Mouse (Mus musculus): Measurements from ENCODE around the gene Rb1.
A peak's percentile ranks its signal among the peaks of the same experiment; 100 is the strongest.

Rb1 gene

DNA sequence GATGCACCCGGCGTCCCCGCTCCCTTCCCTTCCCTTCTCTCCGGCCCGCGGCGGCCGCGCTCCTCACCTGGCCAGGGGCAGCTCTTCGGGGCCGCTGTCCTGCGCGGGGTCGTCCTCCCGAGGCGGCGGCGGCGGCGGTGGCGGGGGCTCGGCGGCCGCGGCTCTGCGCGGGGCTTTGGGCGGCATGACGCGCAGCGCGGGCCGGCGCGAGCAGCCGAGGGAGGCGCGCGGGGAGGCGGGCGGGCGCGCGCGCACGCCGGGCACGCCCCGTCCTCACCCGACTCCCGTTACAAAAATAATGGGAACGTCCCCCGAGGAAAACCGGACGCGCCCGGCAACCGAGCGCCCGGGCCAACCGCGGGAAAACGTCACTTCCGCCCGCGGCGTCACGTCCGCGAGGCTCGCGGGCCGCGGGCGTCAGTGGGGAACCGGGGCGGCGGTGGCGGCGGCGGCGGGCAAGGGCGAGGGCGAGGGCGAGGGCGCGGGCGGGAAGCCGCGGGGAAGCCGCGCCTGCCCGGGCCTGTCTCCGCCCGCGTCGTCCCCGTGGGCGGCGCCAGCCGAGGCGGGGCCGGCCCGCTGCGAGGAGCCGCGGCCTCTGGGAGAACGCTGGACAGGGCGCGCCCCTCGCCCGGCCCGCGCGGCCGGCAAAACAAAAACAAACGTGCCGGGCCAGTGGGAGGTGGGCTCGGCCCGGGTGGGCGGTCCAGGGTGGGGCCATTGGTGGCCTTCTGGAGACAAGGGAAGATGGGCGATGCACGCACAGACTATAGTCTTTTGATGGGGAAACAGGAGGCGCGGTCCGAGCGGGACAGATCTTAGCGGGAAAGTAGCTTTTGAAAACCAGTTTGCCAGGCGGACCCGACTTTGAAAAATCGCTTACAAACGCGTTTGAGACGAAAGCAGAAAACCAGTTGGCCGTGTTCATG, at the start of gene Rb1:
Gene Rb1 (minus strand): TSS at position 367 of the 926 bp plus-strand sequence.
- peak; percentile 82 for DNase-seq

DNA sequence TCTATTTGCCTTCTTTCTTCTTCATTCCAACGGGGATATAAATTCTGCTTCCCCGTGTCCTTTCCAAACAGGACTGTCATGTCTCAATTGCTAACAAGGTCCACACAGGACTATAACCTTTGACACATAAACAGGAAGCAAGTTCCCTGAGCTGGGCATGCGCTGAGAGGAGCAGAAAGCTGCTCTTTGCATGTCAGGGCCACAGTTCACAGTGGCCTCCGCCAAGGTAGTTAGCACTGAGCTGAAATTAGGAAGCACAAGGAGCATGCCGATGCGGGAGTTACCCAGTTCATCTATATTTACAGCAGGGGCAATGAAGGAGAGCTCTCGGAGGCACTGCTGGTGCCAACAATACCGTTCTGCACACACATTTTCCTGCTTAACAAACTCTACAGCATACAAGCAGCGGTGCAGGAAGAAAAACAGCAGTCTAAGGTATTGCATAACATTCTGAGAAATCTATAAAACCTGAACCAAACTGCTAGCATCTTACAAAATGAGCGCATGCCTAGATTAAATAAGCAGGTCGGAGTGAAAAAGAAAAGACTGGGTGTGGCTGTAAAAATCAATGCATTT, 48.8 kb upstream of the Rb1 start:
- no peak for DNase-seq

DNA sequence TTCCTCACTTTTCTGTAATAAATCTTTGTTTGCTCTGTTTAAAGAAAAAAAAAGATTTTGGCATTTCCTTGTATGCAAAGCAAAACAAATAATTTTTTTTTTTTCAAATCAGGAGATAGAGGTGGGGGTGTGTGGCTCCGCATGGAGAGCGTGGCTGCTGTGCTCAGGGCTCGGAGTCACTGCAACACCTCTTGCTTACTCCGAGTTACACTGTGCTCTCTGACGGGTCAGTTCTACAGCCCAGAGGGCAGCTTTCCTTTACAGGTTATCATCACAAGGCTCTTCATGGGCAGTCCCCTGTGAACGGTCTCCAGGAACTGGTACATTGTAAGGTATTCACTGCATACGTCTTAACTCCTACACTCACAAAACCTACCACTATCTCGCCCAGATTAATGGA, 48.0 kb upstream of the Rb1 start:
- DNase-seq = no peak

DNA sequence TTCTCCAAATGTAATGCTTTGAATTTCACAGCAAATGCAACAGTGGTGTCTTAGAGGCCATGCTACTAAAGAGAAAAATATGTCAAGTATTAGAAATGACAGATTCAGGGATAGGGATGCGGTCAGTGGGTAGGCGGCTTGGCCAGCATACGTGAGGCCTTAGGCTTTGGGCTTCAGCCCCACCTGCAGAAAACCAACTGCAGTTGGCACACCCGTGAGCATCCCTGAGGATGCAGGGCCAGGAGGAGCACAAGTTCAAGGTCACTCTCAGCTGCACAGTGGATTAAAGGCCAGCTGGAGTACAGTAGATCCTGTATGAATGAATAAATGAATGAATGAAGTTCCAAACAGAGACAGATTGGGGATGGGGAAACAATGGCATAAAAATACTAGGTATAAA, 47.4 kb upstream of the Rb1 start:
- no peak for DNase-seq

DNA sequence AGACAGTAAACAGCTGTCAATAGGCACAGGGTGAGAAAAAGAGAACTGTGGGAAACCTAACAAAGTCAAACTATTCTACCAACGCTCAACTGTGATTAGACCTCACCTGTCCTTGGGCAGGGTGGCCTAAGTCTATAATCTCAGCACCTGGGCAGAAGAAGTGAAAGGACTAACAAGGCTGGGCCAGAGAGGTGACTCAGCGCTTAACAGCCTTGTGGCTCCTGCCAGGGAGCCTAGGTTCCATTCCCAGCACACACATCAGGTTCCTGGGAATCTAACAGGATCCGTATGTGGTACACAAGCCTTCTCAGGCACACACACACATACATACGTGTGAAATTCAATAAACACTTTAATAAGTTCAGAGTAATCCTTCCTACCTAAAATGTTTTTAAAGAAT, 46.0 kb upstream of the Rb1 start:
- no peak for DNase-seq

DNA sequence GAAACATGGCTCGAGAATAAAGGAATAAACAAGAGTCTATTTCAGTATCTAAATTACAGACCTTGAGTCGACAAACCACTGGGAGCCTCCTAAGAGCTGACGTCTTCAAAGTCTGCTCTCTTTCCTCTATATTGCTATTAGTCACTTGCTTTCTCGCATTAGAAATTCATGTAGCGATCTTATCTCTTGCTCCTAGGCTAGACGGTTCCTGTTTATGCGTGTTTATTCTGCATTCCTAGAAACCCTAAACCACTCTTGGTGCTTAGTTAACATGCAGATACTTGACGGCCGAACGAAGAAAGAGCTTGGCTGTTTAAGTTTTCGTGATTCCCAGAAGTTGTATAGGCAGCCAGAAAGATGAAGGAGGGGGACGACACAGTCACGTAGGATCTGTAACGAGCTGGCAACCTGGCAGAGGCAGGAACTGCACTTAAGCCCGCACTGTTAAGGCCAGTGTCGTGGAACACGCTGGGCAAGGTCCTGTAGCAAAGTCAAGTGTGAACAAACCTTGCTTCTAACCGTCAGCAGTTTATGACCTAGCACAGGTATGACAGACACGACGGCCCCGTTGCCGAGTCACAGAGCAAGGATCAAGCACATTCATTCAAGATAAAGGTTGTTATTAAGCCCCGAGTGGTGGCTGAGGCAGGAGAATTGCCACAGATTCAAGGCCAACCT, 45.2 kb upstream of the Rb1 start:
- no peak for DNase-seq

DNA sequence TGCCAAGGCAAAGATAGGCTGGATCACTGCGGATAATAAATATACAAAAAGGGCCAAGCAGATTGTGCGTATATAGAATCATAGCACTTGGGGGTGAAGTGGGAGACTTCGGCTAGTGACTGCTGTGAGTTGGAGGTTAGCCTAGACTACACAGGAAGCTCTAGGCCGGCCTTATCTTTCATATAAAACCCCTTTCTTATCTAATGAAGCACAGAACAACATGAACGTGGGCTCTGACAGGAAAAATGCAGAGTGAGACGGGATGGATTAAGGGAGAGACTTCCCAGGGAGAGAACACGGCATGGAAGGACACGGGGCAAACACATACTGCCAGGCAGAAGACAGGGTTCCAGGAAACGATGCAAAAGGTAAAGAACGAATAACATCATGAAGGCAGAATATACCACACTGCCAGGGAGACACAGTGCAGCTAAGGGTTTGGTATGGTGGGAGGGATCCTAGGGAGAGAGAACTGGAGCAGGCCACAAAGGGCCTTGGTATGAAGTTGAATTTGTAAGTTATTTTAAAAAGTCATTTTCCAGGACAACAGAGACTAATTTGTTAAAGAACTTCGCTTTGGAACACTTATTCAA, 44.6 kb upstream of the Rb1 start:
- no peak for DNase-seq

DNA sequence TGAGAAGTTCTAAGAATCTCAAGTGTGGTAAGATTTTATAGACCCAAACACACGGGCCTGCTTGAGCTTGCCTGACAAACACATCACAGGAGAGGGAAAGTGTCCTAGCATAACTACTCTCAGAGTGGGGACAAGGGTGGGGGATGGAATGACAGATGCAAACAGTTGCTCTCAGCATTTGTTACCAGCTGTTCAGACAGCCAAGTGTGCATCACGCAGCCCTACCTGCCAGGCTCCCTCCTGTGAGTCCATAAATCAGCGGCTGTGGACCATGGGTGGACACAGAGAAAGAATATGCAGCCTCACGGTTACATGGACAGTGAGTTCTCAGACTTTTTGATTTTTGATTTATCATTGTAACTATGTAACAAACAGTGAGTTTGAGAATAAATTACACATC, 44.0 kb upstream of the Rb1 start:
- DNase-seq = no peak

DNA sequence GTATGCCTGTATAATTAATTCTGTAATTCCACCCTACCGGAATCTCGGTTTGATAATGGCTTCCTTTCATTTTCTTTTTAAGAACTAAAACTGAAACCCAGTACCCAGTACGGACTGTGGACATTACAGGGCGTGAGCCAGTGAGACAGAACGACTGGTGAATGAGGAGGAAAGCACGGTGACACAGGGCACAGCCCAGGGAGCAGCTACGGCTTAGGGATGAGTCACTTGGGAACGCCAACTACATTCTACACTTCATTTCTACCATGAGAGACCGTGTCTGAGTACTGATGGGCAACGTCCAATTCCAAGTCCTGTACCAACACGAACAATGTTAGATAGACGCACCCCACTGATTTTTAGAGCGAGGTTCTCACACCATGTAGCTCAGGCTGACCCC, 43.3 kb upstream of the Rb1 start:
- DNase-seq = no peak

DNA sequence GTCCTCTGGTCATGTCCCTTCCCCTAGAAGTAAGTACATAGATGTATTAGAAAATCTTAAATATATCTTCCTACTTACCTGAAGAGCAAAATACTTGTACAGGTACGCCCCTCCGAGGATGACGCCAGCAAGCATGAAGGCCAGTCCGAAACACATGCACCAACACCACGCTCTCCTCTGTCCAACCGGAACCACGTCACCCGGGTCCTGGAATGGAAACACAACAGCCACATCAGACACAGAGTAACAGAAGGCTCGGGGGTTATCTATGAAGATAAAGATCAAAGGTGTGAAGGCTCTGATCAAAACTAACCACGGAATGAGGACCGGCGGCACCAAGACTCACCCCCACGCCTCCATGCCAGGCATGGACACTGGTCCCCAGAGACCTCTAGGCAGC, 42.6 kb upstream of the Rb1 start:
- DNase-seq = no peak

DNA sequence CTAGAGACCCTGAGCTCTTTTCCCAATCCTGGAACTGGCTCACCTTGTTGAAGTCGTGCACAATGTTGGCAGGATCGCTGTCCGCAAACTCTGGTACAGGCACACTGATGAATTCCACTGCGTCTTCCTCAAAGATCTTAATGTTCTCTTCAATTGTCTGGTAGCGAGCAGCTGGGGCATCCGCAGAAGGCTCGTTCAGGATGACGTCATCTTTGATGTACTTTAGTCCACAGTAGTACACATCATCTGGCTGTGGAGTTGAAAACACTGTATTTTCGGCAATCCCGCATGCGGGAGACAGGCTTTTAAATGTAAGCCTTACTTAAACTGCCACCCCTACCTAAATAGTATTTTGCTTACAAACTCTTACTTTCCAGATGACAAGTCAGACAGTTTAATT, 40.7 kb upstream of the Rb1 start:
- DNase-seq = no peak

DNA sequence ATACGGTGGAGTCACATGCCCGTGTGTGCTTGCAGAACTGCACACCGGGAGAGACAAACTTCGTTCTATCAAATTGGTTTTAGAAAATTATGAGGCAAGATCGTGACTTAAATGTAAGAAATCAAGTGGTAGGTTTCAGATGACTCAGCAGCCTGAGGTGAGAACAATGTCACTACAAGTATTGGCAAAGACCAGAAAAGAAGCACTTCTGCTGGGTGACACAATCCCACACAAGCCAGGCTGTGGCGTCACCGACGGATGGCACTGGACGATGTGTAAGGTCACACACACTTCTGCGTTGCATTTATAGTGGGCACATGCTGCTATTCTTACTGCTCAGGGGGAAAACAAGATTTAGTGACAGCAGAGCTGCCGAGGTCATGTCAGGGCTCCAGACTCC, 38.2 kb upstream of the Rb1 start:
- no peak for DNase-seq

DNA sequence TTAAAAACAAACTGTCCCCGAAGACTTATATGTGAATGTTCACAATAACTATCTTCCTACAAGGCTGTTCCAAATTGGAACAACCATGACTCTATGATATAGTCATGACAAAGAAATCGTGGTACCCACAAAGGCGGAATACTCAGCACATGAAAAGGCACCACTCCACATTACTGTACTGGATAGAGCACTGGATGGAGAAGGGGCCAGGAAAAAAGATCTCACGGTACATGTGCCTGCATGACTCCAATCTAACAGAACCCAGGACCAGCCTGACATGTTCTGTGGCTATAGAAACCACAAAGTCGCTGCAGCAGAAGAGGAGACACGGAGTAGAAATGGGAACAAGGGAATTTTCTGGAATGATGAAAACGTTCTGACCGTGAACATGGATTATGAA, 29.1 kb upstream of the Rb1 start:
- no peak for DNase-seq

DNA sequence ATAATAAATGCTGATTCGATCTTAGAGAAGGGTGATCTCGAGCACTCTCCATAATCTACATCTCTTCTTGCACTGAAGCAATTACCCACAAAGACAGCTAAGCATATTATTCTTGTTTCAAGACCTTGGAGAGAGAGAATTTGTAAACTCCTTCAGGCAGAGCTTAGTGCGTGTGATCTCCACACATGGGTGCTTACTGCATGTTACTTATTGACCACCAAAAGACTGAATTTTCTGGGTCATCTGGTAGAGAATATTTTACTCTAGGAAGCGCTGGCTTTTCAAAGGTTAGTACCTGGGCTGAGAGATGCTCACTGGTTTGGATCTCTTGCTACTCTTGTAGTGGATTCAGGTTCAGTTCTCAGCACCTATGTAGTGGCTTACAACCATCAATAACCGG, 25.5 kb upstream of the Rb1 start:
- no peak for DNase-seq

DNA sequence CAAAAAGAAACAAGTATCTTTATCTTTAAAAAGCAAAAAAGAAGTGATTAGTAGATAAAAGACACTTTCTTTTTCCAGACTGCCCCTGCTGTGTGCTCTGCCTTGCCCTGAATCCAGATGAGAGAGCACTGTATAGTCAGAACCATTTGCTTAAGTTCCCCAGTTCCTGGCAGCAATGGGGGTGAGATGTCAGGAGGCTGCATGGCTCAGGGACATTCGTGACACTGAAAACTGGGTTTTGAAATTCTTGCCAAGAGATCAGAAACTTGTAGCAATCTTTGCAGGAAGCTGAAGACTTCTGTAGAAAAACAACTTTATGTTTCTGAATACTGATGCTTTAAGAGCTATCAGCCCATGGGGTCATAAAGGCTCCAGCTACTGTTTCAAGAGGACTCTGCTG, 24.4 kb upstream of the Rb1 start:
- no peak for DNase-seq

DNA sequence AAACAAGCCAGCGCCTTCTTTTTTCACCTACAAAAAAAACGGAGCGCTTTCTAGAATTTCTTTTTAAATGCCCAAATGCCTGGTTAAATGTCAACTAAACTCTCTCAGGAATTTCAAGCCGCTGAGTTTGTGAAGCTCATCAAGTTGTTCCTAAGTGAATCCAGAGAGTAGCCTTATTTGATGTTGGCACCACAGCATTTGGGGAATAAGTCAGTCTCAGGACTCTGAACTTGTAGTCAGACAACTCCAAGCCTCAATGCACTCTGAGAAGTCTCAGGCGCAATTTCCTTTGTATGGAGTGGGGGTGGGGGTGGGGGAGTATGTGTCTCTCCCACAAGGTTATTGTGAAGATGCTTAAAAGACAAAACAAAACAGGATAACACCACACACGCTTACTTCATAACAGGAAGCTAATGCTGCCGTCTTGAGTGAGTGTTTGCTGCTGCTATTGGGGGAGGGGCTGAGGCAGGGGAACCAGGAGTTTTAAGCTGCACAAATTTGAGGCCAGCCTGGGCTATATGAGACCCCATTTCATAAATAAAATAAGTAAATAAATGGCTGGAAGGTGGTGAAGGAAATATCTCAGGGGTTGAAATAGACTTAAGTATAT, 23.5 kb upstream of the Rb1 start:
- DNase-seq = no peak

DNA sequence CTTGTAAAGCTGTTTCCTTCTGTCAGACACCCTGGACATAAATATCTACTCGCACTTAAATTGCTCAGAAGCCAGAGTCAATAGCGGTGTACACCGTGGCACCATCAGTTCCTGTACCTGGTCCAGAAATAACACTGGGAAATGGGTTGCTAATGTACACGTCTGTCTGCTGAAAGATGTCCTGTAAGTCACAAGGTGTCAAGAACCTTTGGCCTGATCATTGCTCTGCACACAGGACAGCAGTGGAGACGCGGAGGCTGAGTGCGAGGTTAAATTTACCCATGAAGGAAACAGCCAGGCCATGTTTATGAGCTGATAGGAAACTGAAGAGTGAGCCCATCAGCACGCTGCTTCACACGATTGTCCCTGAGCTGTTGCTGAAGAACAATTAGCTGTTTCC, 21.7 kb upstream of the Rb1 start:
- no peak for DNase-seq

DNA sequence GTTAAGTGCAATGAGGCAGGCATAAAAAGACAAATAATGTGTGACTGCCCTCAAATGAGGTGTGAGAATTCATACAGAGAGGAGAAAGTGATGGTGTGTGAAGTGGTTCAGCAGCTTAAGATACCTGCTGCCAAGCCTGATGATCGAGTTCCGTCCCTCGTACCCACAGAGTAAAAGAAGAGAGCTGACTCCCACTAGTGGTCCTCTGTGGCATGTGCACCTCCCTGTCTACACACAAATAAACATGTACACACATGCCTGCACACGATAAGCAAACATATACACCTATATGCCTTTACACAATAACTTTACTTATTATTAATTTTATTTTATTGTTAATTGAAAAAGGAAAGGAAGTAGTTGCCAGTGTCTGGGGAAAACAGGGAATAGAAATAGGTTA, 20.0 kb upstream of the Rb1 start:
- DNase-seq = no peak

DNA sequence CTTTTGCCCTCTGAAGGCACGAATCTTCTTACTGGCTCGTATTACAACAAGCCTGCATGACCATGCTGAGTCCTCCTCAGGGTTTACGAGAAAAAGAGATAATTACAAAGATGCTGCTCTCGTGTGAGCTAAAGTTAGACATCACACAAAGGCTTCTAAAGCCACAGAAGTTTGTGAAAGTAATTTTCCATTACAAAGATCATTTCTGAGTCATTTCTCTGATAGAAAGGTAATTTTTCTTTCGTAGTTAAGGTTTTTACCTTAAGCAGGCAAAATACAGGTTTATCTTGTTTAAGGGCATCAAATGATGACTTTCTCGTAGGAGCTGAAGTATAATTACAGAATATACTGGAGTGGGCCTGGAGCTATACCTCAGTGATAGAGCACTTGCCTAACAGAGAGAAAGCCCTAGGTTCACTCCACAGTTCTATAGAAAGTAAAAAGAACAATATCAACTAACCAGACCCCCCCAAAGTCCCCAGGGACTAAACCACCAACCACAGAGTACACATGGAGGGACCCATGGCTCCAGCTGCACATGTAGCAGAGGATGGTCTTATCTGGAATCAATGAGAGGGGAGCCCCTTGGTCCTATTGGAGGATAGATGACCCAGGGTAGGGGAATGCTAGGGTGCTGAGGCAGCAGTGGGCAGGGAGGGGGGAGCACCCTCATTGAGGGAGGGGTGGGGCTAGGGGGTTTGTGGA, 14.6 kb upstream of the Rb1 start:
- DNase-seq = no peak

DNA sequence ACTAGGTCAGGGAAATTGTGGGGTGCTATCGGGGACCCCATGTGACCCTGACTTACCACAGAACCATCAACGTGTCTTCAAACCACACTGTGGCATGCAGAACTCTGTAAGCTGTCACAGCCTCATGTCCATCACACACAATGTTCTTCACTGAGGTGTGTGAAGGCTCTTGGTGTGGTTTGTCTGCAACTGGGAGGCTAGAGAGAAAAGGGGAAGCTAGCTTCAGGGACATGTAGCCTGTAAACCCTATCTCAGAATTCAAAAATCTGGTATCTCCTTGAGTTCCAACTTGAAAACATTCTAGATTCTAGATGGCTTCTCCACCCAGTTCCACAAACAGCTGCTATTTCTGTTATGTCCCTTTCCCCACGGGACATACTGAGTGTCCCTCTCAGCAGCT, 14.0 kb upstream of the Rb1 start:
- no peak for DNase-seq

DNA sequence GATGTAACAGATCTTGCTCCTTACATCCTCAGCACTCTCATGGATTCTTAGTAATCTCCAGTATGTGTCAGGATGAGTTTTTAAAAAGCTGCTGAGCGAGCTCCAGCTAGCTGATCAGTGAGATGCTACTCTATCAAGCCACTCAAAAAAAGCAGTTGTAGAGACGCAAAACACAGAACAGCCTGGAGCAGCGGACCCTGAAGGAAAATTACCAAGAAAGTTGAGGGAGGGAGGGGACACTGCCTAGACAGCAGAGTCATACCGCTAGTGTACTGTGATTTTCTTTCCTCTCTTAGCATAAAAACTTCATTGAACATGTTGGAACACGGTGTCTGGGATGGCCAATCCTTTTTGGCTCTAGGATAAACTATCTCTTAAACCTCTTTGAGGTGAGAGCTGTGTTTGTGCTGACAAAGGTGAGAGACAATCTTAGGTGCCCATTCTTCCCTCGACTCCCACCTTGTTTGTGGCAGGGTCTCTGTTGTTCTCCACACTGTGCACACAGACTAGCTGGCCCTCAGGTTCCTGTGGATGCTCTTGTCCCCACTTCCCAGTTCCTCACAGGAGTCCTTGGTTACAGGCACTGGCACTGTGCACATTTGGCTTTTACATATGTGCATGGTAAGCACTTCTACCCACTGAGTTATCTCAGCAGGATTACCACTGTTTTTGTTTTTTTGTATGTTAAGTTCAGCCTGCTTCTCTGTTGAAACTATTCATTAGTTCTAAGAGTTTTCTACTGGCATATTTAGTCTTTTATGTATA, 10.9 kb upstream of the Rb1 start:
- no peak for DNase-seq
